ENCODE assay signal across 17 mouse cellular contexts in the genomic region with DNA sequence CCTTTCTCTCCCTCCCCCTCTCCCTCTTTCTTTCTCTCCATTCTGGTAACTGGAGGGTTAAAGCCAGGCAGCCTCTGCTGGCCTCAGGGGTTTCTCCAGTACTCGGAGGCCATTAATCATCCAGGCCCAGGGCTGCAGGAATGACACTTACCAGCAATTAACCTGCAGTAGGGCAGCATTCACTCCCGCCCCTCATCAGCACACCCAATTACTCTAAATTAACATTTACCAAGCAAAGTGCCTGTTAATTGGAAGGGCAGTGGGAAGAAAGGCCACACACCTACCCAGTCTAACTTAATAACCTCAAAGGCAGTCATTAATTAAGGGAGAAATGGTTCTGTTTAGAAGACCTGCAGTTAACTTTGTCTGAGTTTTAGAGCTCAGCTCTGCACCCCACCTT. TPM values are rescaled to one million over a fixed set of nuclear protein-coding genes. Genes with fewer than 3 reads are reported as not detected.
DNase-seq lines count a peak whose midpoint lies in the region; ATAC-seq and TF ChIP-seq lines count a peak whose summit lies in the region.
"Had no signal": no experiment of that assay in that cellular context is flagged by ENCODE, and none has a peak within 500 bp of the region (broad histone marks: within the 10 kb centered on the region; RNA-seq: fewer than 3 reads in every experiment).

No protein-coding gene starts in this region.

- TF ChIP-seq CTCF in hindbrain, postnatal 0 days (IDR thresholded peaks at IDR 0.05; ENCODE audit: low read depth): no peak

- 0 out of 2 replicates have a peak, but pooled peaks cover 4% of the 10 kb centered on the region for H3K27me3 ChIP-seq in kidney, embryonic 16.5 days (ENCODE audit: insufficient read depth, low read length)
- H3K27me3 ChIP-seq in hindbrain, embryonic 10.5 days (ENCODE audit: insufficient read depth, poor library complexity, severe bottlenecking): peaks cover 28% of the 10 kb centered on the region
- no peaks in the 10 kb centered on the region for H3K27me3 ChIP-seq in hindbrain, postnatal 0 days (ENCODE audit: insufficient read depth, low read length)
- H3K27me3 ChIP-seq in neural tube, embryonic 15.5 days (replicated peaks): 0 out of 2 replicates have a peak, but pooled peaks cover 3% of the 10 kb centered on the region

- no peak for DNase-seq in kidney, postnatal 10 days
- no peak for DNase-seq in hindbrain, embryonic 10.5 days (ENCODE audit: low spot score)
- DNase-seq in hindbrain, postnatal 0 days (ENCODE audit: low spot score): peak; percentile 36
- no peak for DNase-seq in cerebellum, adult 11 months
- DNase-seq in cerebellum, postnatal 25 days: no peak
- DNase-seq: cerebellum, adult 11-12 months; heart, adult 18-20 months; heart, postnatal 14 days; kidney, postnatal 14 days; lung, postnatal 4 days; thymus, postnatal 25 days had no signal

- no peak overlapping the region for H3K4me2 ChIP-seq in kidney, embryonic 16.5 days (replicated peaks; ENCODE audit: low read depth, low read length)
- no peak overlapping the region for H3K4me2 ChIP-seq in hindbrain, postnatal 0 days (ENCODE audit: low read depth, low read length)
- H3K4me2 ChIP-seq in neural tube, embryonic 15.5 days: no peak overlapping the region
- H3K4me2 ChIP-seq: limb, embryonic 12.5 days had no signal

- H3K4me1 ChIP-seq in kidney, embryonic 16.5 days (ENCODE audit: insufficient read depth, low read length): peaks cover 23% of the 10 kb centered on the region
- H3K4me1 ChIP-seq in hindbrain, embryonic 10.5 days (replicated peaks): peaks cover 40% of the 10 kb centered on the region
- H3K4me1 ChIP-seq in hindbrain, postnatal 0 days (ENCODE audit: insufficient read depth, low read length): no peaks in the 10 kb centered on the region
- H3K4me1 ChIP-seq in neural tube, embryonic 15.5 days: peaks cover 10% of the 10 kb centered on the region; the same call in 1 of the 2 replicates

- peak; percentile 43; the same call in 1 of the 2 replicates for ATAC-seq in kidney, embryonic 16.5 days (ENCODE audit: low FRiP score, low TSS enrichment)
- ATAC-seq in hindbrain, postnatal 0 days: no peak
- peak; percentile 56 for ATAC-seq in neural tube, embryonic 15.5 days (ENCODE audit: low FRiP score)
- ATAC-seq: activated CD4-positive, CD25-positive, alpha-beta regulatory T cell, adult 4 months; midbrain, embryonic 16.5 days had no signal

- no peaks in the 10 kb centered on the region for H3K36me3 ChIP-seq in kidney, embryonic 16.5 days (ENCODE audit: insufficient read depth, low read length)
- H3K36me3 ChIP-seq in hindbrain, embryonic 10.5 days: no peaks in the 10 kb centered on the region
- no peaks in the 10 kb centered on the region for H3K36me3 ChIP-seq in hindbrain, postnatal 0 days (ENCODE audit: insufficient read depth, low read length)
- no peaks in the 10 kb centered on the region for H3K36me3 ChIP-seq in neural tube, embryonic 15.5 days
- H3K36me3 ChIP-seq: limb, embryonic 12.5 days had no signal

- 1% methylated on average over 2 of the region's 2 CpGs for WGBS in kidney, embryonic 16.5 days
- 21% methylated on average over 2 of the region's 2 CpGs for WGBS in hindbrain, embryonic 10.5 days
- 20% methylated on average over 2 of the region's 2 CpGs for WGBS in hindbrain, postnatal 0 days
- 5% methylated on average over 2 of the region's 2 CpGs for WGBS in neural tube, embryonic 15.5 days

- H3K9ac ChIP-seq in kidney, embryonic 16.5 days (replicated peaks; ENCODE audit: low read length): no peak overlapping the region
- H3K9ac ChIP-seq in hindbrain, postnatal 0 days (replicated peaks; ENCODE audit: low read length): no peak overlapping the region
- H3K9ac ChIP-seq in neural tube, embryonic 15.5 days (replicated peaks): no peak overlapping the region
- H3K9ac ChIP-seq: limb, embryonic 12.5 days had no signal

- no peaks in the 10 kb centered on the region for H3K9me3 ChIP-seq in kidney, embryonic 16.5 days (ENCODE audit: low read length)
- H3K9me3 ChIP-seq in hindbrain, embryonic 10.5 days: no peaks in the 10 kb centered on the region
- H3K9me3 ChIP-seq in hindbrain, postnatal 0 days (ENCODE audit: low read length): no peaks in the 10 kb centered on the region
- no peaks in the 10 kb centered on the region for H3K9me3 ChIP-seq in neural tube, embryonic 15.5 days (replicated peaks)
- H3K9me3 ChIP-seq: limb, embryonic 12.5 days had no signal

- no peak overlapping the region for H3K27ac ChIP-seq in kidney, embryonic 16.5 days (ENCODE audit: low read length)
- H3K27ac ChIP-seq in hindbrain, embryonic 10.5 days: 0 out of 2 replicates have a peak overlapping the region, but pooled peaks have one; percentile 12
- H3K27ac ChIP-seq in hindbrain, postnatal 0 days: no peak overlapping the region
- no peak overlapping the region for H3K27ac ChIP-seq in neural tube, embryonic 15.5 days (replicated peaks)
- H3K27ac ChIP-seq: limb, embryonic 12.5 days had no signal

- H3K4me3 ChIP-seq in kidney, embryonic 16.5 days (ENCODE audit: low read length): no peak overlapping the region
- H3K4me3 ChIP-seq in hindbrain, embryonic 10.5 days: no peak overlapping the region
- no peak overlapping the region for H3K4me3 ChIP-seq in hindbrain, postnatal 0 days (ENCODE audit: low read length)
- H3K4me3 ChIP-seq in neural tube, embryonic 15.5 days (replicated peaks): no peak overlapping the region
- H3K4me3 ChIP-seq: erythroblast, embryonic 14.5 days; limb, embryonic 12.5 days had no signal

RNA-seq across cellular contexts. Expression of a gene that starts 49.8 kb away (rescaled TPM):
- polyA plus RNA-seq in kidney, embryonic 16.5 days (2015; fragmentation: Nextera tagmentation; extraction: Ambion mirVana): 72.9 and 74.1 TPM in 2 replicates
- 94.9 and 120 TPM in 2 replicates for polyA plus RNA-seq in hindbrain, embryonic 10.5 days (2016; fragmentation: Nextera tagmentation; extraction: Ambion mirVana)
- total RNA-seq in hindbrain, postnatal 0 days (2014; rRNA removed): 212 and 217 TPM in 2 replicates
- 265 and 288 TPM in 2 replicates for polyA plus RNA-seq in hindbrain, postnatal 0 days (2015; fragmentation: Nextera tagmentation; extraction: Ambion mirVana)
- 310 and 364 TPM in 2 replicates for polyA plus RNA-seq in neural tube, embryonic 15.5 days (2015; fragmentation: Nextera tagmentation; extraction: Ambion mirVana)

RNA-seq across cellular contexts. Expression of a gene that starts 50.1 kb away (rescaled TPM):
- 372 and 388 TPM in 2 replicates for polyA plus RNA-seq in kidney, embryonic 16.5 days (2015; fragmentation: Nextera tagmentation; extraction: Ambion mirVana)
- 378 and 396 TPM in 2 replicates for polyA plus RNA-seq in hindbrain, embryonic 10.5 days (2016; fragmentation: Nextera tagmentation; extraction: Ambion mirVana)
- 211 and 228 TPM in 2 replicates for total RNA-seq in hindbrain, postnatal 0 days (2014; rRNA removed)
- polyA plus RNA-seq in hindbrain, postnatal 0 days (2015; fragmentation: Nextera tagmentation; extraction: Ambion mirVana): 247 and 259 TPM in 2 replicates
- polyA plus RNA-seq in neural tube, embryonic 15.5 days (2015; fragmentation: Nextera tagmentation; extraction: Ambion mirVana): 272 and 296 TPM in 2 replicates
